Comparison of ENCODE assay signal across 8 mouse cellular contexts in genomic region chr11:80088917-80089816, GRCm38 (mm10). TPM values are rescaled to one million over a fixed set of nuclear protein-coding genes. Genes with fewer than 3 reads are reported as not detected.
DNase-seq lines count a peak whose midpoint lies in the region; ATAC-seq lines count a peak whose summit lies in the region.

TSS of gene Atad5 (plus strand) at chr11:80089400.

- DNase-seq in R1 (ENCODE audit: low read depth, low spot score): peak; percentile 91
- DNase-seq in cerebellum, postnatal 25 days: peak; percentile 94 to 97
- DNase-seq in frontal cortex, postnatal 36 days (ENCODE audit: low spot score in 2 of 2): peak; percentile 85 to 87
- DNase-seq in left cerebral cortex, adult 11 months (ENCODE audit: low spot score): peak; percentile 72
- DNase-seq in lung, postnatal 4 days: peak; percentile 91 to 94
- DNase-seq in retina, postnatal 7 days (ENCODE audit: low read depth, low spot score): peak; percentile 78
- DNase-seq in urinary bladder, adult 2 months (ENCODE audit: low spot score): peak; percentile 75

- 5% methylated on average over 57 of the region's 57 CpGs for WGBS in hindbrain, embryonic 15.5 days

- no peaks in the 10 kb centered on the region for H3K36me3 ChIP-seq in hindbrain, embryonic 15.5 days

- peak within 1 kb of the TSS; percentile 86 for H3K4me2 ChIP-seq in hindbrain, embryonic 15.5 days

- peak within 1 kb of the TSS; percentile 85 for H3K4me3 ChIP-seq in hindbrain, embryonic 15.5 days

- H3K27ac ChIP-seq in hindbrain, embryonic 15.5 days (replicated peaks): no peak within 1 kb of the TSS

- H3K9ac ChIP-seq in hindbrain, embryonic 15.5 days: peak within 1 kb of the TSS; percentile 59

- H3K9me3 ChIP-seq in hindbrain, embryonic 15.5 days: no peaks in the 10 kb centered on the region

- H3K27me3 ChIP-seq in hindbrain, embryonic 15.5 days: no peaks in the 10 kb centered on the region

- peak; percentile 87 for ATAC-seq in hindbrain, embryonic 15.5 days (ENCODE audit: low FRiP score, low read depth)

- peaks cover 11% of the 10 kb centered on the region for H3K4me1 ChIP-seq in hindbrain, embryonic 15.5 days (replicated peaks)

RNA-seq across cellular contexts. Expression of gene Atad5, which starts in this region (rescaled TPM):
- polyA plus RNA-seq in hindbrain, embryonic 15.5 days (2015; fragmentation: Nextera tagmentation; extraction: Ambion mirVana): 4.6 and 4.9 TPM in 2 replicates
- polyA plus RNA-seq in urinary bladder, adult 2 months (2012; rRNA removed): 2.3 and 2.4 TPM in 2 replicates
